Mouse (Mus musculus): ENCODE results near the gene Cfap97d1. TPM values are rescaled to one million over a fixed set of nuclear protein-coding genes. Genes with fewer than 3 reads are reported as not detected.
"Not testable (repeated sequence)": the region's sequence is repeated elsewhere in the genome, so short reads cannot be mapped to it uniquely, and the experiment has no call there.

Cfap97d1 gene
- polyA plus RNA-seq, 1 experiment from 2014 or later, result not detected

DNA sequence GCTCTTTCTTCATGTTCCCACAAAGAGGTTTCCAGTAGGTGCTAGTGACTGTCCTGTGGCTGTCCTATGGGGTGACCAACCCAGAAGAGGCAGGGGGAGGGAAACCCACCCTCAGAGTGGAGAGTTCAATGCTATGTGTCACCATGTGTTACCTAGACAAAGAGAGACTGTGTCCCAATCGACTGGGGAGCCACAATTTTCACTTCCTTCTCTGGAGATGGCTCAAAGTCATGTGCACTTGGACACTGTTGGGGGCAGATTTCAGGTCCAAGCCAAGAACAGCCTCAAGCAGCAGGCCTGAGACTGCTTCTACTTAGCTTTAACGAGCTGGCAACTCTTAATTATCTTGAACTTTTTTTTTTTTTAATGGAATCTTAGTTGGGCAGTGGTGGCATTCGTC lies 12.0 kb upstream of the Cfap97d1 start:
- TF ChIP-seq CTCF (IDR thresholded peaks at IDR 0.05), result no peak
- in situ Hi-C loops (cut with MboI; ENCODE audit: low pct_unique_long_range_greater_than_20kb), result no loop called here
- ChIA-PET CTCF (no interaction called here), POLR2A (no interaction called here)
- ATAC-seq (no peak), DNase-seq (ENCODE audit: low read depth, low spot score) (no peak)
- H3K27me3 ChIP-seq, result no peaks in the 10 kb centered on the region

DNA sequence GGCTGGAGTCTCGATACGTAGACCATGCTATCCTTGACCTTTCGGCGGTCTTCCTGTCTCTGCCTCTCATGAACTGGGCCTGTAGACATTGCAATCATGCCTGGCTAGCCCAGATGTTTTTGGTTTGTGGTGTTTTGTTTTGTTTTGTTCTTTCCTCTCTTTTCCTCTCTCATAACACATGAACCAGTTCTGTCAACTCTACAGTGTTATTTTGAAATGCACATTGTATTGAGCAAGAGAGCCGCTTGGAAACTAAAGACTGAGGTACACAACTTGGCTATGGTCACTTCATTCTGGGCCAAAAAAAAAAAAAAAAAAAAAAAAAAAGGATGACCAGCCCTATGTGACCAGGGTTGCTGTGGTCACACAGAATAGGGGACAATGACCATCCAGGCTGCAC lies 11.4 kb upstream of the Cfap97d1 start:
- H3K27me3 ChIP-seq, result no peaks in the 10 kb centered on the region
- ATAC-seq (no peak), DNase-seq (ENCODE audit: low read depth, low spot score) (no peak)
- in situ Hi-C loops (cut with MboI; ENCODE audit: low pct_unique_long_range_greater_than_20kb), result no loop called here
- TF ChIP-seq CTCF (IDR thresholded peaks at IDR 0.05), result no peak
- POLR2A ChIA-PET, result interaction anchor here (0.6 kb wide), 1 partner anchor 58 kb away, joined by 7 read pairs; no protein-coding TSS in a partner anchor
- CTCF ChIA-PET, result no interaction called here

DNA sequence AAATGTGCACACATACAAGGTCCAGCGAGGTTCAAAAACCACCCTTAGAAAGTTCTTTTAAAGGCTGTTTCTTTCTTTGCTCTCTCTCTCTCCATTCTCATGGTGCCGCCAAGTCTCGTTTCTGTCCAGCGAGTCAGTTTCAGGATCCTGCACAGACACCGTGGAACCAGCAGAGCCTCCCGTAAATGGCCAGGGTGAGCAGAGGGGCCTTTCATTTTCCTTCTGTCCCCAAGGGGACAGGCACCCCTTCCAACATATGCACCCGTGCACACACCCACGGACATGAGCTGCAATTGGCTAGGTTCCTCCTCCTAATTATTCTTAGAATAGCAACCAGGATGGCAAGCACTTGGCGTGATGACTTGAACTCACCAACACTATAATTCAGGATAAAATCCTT lies 10.6 kb upstream of the Cfap97d1 start:
- CTCF ChIA-PET, result interaction anchor here (1.6 kb wide), 1 partner anchor 63 kb away, joined by 4 read pairs; no protein-coding TSS in a partner anchor
- POLR2A ChIA-PET, result interaction anchor here (0.8 kb wide), 1 partner anchor 10 kb away, joined by 3 read pairs; the partner anchor contains the start of gene Cfap97d1
- ATAC-seq (no peak), DNase-seq (ENCODE audit: low read depth, low spot score) (no peak)
- in situ Hi-C loops (cut with MboI; ENCODE audit: low pct_unique_long_range_greater_than_20kb), result no loop called here
- no peak for TF ChIP-seq CTCF (IDR thresholded peaks at IDR 0.05)
- no peaks in the 10 kb centered on the region for H3K27me3 ChIP-seq

DNA sequence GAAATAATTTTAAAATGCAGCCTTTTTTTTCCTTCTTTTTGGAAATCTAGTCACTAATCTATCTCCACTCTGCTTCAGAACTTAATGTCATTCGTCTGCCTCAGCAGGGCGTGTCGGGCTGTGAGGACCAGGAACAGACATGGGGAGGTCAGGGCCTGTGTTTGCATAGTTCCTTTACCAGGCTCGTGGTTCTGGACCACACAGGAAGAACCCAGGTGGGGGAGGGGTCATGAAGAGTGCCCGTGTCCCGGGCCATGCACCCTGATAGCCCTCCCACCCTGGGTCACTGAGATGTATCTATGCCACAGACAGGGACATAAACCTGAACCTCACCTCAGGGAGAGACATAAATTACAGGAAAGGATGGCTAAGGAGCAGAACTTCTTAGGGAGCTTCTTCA lies 9.9 kb upstream of the Cfap97d1 start:
- ATAC-seq (no peak), DNase-seq (ENCODE audit: low read depth, low spot score) (no peak)
- in situ Hi-C loops (cut with MboI; ENCODE audit: low pct_unique_long_range_greater_than_20kb), result no loop called here
- TF ChIP-seq CTCF (IDR thresholded peaks at IDR 0.05), result no peak
- CTCF ChIA-PET, result interaction anchor here (1.6 kb wide), 1 partner anchor 64 kb away, joined by 4 read pairs; no protein-coding TSS in a partner anchor
- no peaks in the 10 kb centered on the region for H3K27me3 ChIP-seq
- POLR2A ChIA-PET, result no interaction called here

DNA sequence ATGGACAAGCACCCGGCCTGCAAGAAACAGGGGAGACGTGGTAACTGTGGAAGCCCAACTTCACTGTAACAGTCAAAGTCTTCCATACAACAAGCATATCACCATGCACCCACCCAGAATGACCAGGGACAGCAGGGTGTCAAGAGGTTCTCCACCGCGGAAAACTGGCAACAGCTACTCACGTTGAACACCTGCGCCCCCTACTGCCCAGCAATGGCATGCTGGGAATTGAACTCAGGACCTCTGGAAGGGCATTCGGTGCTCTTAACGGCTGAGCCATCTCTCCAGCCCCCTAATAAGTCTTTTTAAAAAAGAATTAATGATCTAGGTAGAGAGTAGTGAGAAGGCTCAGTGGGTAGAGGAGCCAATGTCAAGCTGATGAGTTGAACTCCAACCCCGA lies 9.2 kb upstream of the Cfap97d1 start:
- in situ Hi-C loops (cut with MboI; ENCODE audit: low pct_unique_long_range_greater_than_20kb), result no loop called here
- ATAC-seq (no peak), DNase-seq (ENCODE audit: low read depth, low spot score) (no peak)
- POLR2A ChIA-PET, result no interaction called here
- no peaks in the 10 kb centered on the region for H3K27me3 ChIP-seq
- TF ChIP-seq CTCF (IDR thresholded peaks at IDR 0.05), result peak; percentile 73
- CTCF ChIA-PET, result interaction anchor here (1.2 to 1.6 kb wide), 2 partner anchors 65 to 162 kb away, joined by 4 to 5 read pairs; no protein-coding TSS in a partner anchor

DNA sequence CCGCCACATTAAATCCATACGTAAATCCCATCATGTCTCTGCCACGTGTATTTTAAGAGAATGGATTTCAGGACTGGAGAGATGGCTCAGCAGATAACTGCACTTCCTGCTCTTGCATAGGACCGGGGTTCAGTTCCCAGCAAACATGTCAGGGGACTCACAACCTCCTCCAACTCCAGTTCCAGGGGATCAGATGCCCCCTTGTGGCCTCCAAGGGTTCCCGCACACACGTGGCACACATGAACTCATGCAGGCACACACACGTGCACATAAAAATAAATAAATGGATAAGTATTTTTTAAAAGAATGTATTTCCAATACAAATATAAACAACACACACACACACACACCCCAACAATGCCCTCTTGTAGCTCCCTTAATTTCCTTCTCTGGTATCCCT lies 7.1 kb upstream of the Cfap97d1 start:
- DNase-seq (ENCODE audit: low read depth, low spot score) (no peak), ATAC-seq (no peak)
- H3K27me3 ChIP-seq, result no peaks in the 10 kb centered on the region
- ChIA-PET POLR2A (no interaction called here), CTCF (interaction anchor here (0.8 to 1.4 kb wide), 2 partner anchors 13 to 67 kb away, joined by 3 read pairs; no protein-coding TSS in a partner anchor)
- in situ Hi-C loops (cut with MboI; ENCODE audit: low pct_unique_long_range_greater_than_20kb), result no loop called here
- TF ChIP-seq CTCF (IDR thresholded peaks at IDR 0.05), result no peak

DNA sequence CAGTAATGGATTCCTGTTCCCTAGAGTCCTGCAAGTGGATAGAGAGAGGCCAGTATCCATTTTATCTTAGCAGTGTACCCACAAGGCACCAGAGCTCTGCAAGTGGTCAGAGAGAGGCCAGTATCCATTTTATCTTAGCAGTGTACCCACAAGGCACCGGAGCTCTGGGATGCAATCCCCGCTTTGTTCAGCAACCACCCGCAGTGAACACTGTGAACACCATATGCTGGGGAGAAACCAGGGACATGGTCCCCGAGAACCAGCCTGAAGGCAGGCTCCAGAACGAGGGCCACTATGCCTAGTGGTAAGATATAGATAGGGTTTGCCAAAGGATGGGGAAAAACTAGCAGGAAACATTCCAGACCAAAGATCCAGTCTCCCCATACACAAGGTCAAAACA lies 4.9 kb upstream of the Cfap97d1 start:
- no peaks in the 10 kb centered on the region for H3K27me3 ChIP-seq
- ChIA-PET CTCF (interaction anchor here (1.0 kb wide), 1 partner anchor 10 kb away, joined by 4 read pairs; no protein-coding TSS in a partner anchor), POLR2A (interaction anchor here (1.1 kb wide), 1 partner anchor 12 kb away, joined by 3 read pairs; no protein-coding TSS in a partner anchor)
- ATAC-seq (no peak), DNase-seq (ENCODE audit: low read depth, low spot score) (no peak)
- in situ Hi-C loops (cut with MboI; ENCODE audit: low pct_unique_long_range_greater_than_20kb), result no loop called here
- TF ChIP-seq CTCF (IDR thresholded peaks at IDR 0.05), result no peak

DNA sequence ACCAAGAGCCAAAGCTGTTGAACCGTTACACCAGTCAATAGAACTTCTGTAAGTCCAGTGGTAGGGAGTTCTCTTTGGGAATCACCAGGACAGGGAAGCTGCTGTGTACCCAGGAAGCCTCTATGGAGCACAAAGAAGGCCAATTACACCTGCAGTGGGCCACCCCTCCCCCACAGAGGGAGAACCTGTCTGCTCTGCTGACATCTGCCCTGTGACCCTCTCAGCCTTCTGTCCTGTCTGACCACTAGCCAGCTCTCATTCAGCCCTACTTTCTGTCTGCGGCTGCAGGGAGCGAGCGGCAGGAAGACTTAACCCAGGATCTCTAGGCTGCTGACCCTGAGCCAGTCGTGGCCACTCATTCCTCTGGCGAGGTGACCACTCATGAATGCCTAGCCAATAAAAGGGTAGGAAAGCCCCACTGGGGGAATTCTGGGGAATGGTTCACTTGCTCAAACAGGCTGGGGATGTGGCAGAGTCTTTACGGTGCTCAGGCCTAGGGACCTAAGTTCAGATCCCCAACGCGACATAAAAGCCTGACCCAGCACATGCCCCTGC lies 3.4 kb upstream of the Cfap97d1 start:
- TF ChIP-seq CTCF (IDR thresholded peaks at IDR 0.05), result no peak
- DNase-seq (ENCODE audit: low read depth, low spot score) (no peak), ATAC-seq (no peak)
- ChIA-PET CTCF (interaction anchor here (1.2 kb wide), 2 partner anchors 12 to 52 kb away, joined by 3 to 4 read pairs; no protein-coding TSS in a partner anchor), POLR2A (no interaction called here)
- no peaks in the 10 kb centered on the region for H3K27me3 ChIP-seq
- in situ Hi-C loops (cut with MboI; ENCODE audit: low pct_unique_long_range_greater_than_20kb), result no loop called here

DNA sequence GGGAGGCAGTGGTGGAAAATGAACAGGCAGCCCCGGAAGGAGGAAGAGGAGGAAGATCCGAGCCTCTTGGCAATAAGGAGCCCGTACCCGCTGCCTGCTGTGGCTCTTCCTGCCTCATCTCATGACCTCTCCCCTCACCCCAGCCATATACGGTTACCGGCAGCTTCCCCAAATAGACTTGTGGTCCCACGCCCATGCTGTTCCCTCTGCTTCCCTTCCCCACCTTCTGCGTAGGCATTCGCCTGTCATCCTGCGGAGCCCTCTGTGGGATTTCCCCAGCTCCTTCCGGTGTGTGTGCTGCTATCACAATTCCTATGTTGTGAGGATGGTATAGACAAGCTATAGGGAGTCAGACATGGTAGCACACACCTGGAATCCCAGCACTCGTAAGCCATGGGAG lies 2.2 kb upstream of the Cfap97d1 start:
- POLR2A ChIA-PET, result no interaction called here
- in situ Hi-C loops (cut with MboI; ENCODE audit: low pct_unique_long_range_greater_than_20kb), result no loop called here
- ATAC-seq (no peak), DNase-seq (ENCODE audit: low read depth, low spot score) (no peak)
- CTCF ChIA-PET, result interaction anchor here (1.3 kb wide), 1 partner anchor 14 kb away, joined by 4 read pairs; no protein-coding TSS in a partner anchor
- H3K27me3 ChIP-seq, result no peaks in the 10 kb centered on the region
- no peak for TF ChIP-seq CTCF (IDR thresholded peaks at IDR 0.05)

DNA sequence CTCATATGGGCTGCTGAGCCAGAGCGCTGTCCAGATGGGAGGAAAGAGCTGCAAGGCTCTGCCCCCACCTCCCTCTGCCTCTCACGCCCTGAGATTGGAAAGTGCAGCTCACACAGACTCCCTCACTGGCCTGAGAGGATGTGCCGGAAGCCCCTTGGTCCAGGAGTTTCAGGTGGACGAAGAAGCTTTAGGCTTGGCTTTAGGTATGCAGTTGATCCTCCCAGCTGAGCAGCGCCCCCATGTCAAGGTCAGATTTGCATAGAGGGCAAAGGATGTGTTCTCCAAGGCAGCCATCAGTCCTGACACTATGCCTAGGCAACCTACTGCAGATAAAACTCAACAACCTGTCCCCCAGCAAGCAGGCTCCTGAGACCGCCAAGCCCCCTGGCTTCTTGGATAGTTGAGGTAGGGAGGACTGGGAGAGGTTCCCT lies 1.1 kb upstream of the Cfap97d1 start:
- DNase-seq (ENCODE audit: low read depth, low spot score) (no peak), ATAC-seq (no peak)
- ChIA-PET CTCF (interaction anchor here (1.2 to 5.0 kb wide), 3 partner anchors 15 to 57 kb away, joined by 4 to 45 read pairs (median 5); partner anchors contain the start of gene Cd300lg), POLR2A (interaction anchor here (0.5 to 0.6 kb wide), 2 partner anchors 16 to 375 kb away, joined by 3 to 10 read pairs; no protein-coding TSS in a partner anchor)
- H3K27me3 ChIP-seq, result no peaks in the 10 kb centered on the region
- no peak for TF ChIP-seq CTCF (IDR thresholded peaks at IDR 0.05)
- in situ Hi-C loops (cut with MboI; ENCODE audit: low pct_unique_long_range_greater_than_20kb), result no loop called here

DNA sequence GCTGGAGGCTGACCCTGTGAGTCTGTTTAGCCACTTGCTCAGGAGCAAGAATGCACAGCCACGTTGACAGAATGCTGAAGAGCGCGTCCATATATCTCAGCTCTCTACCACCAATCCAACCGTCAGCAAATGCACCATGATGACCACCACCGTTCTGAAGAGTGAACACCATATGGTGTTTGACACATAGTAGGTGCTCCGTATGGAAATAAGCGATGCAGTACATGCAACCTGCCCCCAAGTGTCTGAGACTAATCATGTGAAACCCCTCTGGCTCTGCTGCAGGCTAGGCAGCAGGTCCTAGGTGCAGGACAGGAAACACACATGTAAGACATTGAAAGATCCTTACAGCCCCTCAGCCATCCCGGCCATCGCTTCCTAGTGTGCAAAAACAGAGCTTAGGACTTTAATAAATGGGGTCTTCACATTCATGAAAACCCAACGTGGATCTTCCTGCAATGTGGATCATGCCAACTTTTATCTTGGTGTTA lies 603 bp upstream of the Cfap97d1 start:
- no peak for TF ChIP-seq CTCF (IDR thresholded peaks at IDR 0.05)
- no peaks in the 10 kb centered on the region for H3K27me3 ChIP-seq
- ChIA-PET CTCF (interaction anchor here (1.2 to 5.0 kb wide), 2 partner anchors 15 to 57 kb away, joined by 5 to 45 read pairs; partner anchors contain the start of gene Cd300lg), POLR2A (interaction anchor here (0.5 to 1.0 kb wide), 4 partner anchors 10 to 375 kb away, joined by 3 to 10 read pairs (median 4); no protein-coding TSS in a partner anchor)
- ATAC-seq (no peak), DNase-seq (ENCODE audit: low read depth, low spot score) (no peak)
- in situ Hi-C loops (cut with MboI; ENCODE audit: low pct_unique_long_range_greater_than_20kb), result no loop called here

DNA sequence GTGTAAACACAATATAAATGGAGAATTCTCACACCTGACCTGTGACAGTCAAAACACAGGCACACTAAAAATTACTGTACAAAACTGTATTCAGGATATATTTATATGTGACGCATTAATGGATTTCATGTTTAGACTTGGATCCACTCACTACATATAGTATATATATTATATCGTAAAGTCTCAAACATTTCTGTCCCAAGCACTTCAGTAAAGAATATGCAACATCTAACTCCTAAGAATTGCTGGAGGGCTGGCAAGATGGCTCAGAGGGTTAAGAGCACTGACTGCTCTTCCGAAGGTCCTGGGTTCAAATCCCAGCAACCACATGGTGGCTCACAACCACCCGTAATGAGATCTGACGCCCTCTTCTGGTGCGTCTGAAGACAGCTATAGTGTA lies 1.4 kb downstream of the Cfap97d1 start:
- CTCF ChIA-PET, result interaction anchor here (0.8 to 5.0 kb wide), 8 partner anchors 13 to 108 kb away, joined by 3 to 45 read pairs (median 3); partner anchors contain the start of gene Cd300lg
- in situ Hi-C loops (cut with MboI; ENCODE audit: low pct_unique_long_range_greater_than_20kb); H3K27me3 ChIP-seq; POLR2A ChIA-PET; ATAC-seq; DNase-seq (ENCODE audit: low read depth, low spot score): not testable (repeated sequence)

Data from Patski (cell line).